Mouse (Mus musculus): Measurements from ENCODE around the gene U2af1. TPM values are rescaled to one million over a fixed set of nuclear protein-coding genes. Genes with fewer than 3 reads are reported as not detected.
"Not testable (repeated sequence)": the region's sequence is repeated elsewhere in the genome, so short reads cannot be mapped to it uniquely, and the experiment has no call there.

The U2af1 gene
- polyA plus RNA-seq (2017; shearing (Covaris generic)) = 100 to 1,000 TPM in 1 of 3 experiments, 10 to 100 TPM in 2; 53.0 to 103 (median 62.4) TPM

- ATAC-seq = peak; percentile 94
These were observed at the start of gene U2af1 for GRCm38 (mm10) chr17:31658468-31659185. TSS of gene U2af1 (minus strand) at chr17:31658892.

- no peak for ATAC-seq
These were observed 46.8 kb upstream of the U2af1 start for GRCm38 (mm10) chr17:31705271-31706020.

- no peak for ATAC-seq
These were observed 44.7 kb upstream of the U2af1 start for GRCm38 (mm10) chr17:31703276-31703980.

- no peak for ATAC-seq
These were observed 39.7 kb upstream of the U2af1 start for GRCm38 (mm10) chr17:31698347-31698746.

GRCm38 (mm10) chr17:31695356-31695755 lies 36.7 kb upstream of the U2af1 start:
- ATAC-seq = not testable (repeated sequence)

- ATAC-seq = no peak
These were observed 36.3 kb upstream of the U2af1 start for GRCm38 (mm10) chr17:31694949-31695348.

- ATAC-seq = peak; percentile 3
These were observed 35.3 kb upstream of the U2af1 start for GRCm38 (mm10) chr17:31694023-31694376.

GRCm38 (mm10) chr17:31693330-31694022 lies 34.8 kb upstream of the U2af1 start:
- ATAC-seq = peak; percentile 85

GRCm38 (mm10) chr17:31692918-31693317 lies 34.2 kb upstream of the U2af1 start:
- peak; percentile 44 for ATAC-seq

- ATAC-seq = no peak
These were observed 30.9 kb upstream of the U2af1 start for GRCm38 (mm10) chr17:31689606-31690005.

- ATAC-seq = no peak
These were observed 29.4 kb upstream of the U2af1 start for GRCm38 (mm10) chr17:31688112-31688511.

- no peak for ATAC-seq
These were observed 27.5 kb upstream of the U2af1 start for GRCm38 (mm10) chr17:31686225-31686564.

- peak; percentile 74 for ATAC-seq
These were observed 27.0 kb upstream of the U2af1 start for GRCm38 (mm10) chr17:31685514-31686224.

GRCm38 (mm10) chr17:31680450-31680849 lies 21.8 kb upstream of the U2af1 start:
- no peak for ATAC-seq

- ATAC-seq = no peak
These were observed 18.8 kb upstream of the U2af1 start, which contains the start of gene Cryaa for GRCm38 (mm10) chr17:31677507-31677906. TSS of gene Cryaa (plus strand) at chr17:31677807.

- ATAC-seq = no peak
These were observed 15.7 kb upstream of the U2af1 start for GRCm38 (mm10) chr17:31674426-31674825.

- no peak for ATAC-seq
These were observed 13.6 kb upstream of the U2af1 start for GRCm38 (mm10) chr17:31672279-31672678.

- ATAC-seq = no peak
These were observed 13.0 kb upstream of the U2af1 start for GRCm38 (mm10) chr17:31671698-31672097.

GRCm38 (mm10) chr17:31670163-31670562 lies 11.5 kb upstream of the U2af1 start:
- no peak for ATAC-seq

- no peak for ATAC-seq
These were observed 9.6 kb upstream of the U2af1 start for GRCm38 (mm10) chr17:31668306-31668705.

GRCm38 (mm10) chr17:31664760-31665159 lies 6.1 kb upstream of the U2af1 start:
- peak; percentile 84 for ATAC-seq

GRCm38 (mm10) chr17:31662855-31663254 lies 4.2 kb upstream of the U2af1 start:
- no peak for ATAC-seq

All from inflammation-experienced regulatory T-cells, adult 6 months (primary cell).